Mouse (Mus musculus) stomach, postnatal 0 days (tissue): ENCODE measurements around the gene Akap13.

Source experiments
- CTCF ChIP-seq: IDR thresholded peaks from 2 replicates; pipeline ENCODE4 v1.5.1; 2016; ENCODE audit warnings: antibody characterized with exemption, low read depth, mild to moderate bottlenecking, moderate library complexity
- EP300 ChIP-seq: optimal IDR thresholded peaks from 2 replicates; pipeline ENCODE3; 2016; ENCODE audit warnings: antibody characterized with exemption

- TF ChIP-seq CTCF (no peak), EP300 (no peak)
Measured at GRCm38 (mm10) chr7:75754587-75755499, 299.5 kb downstream of the Akap13 start.
